Mouse (Mus musculus): Measurements from ENCODE around the gene Acsl3. TPM values are rescaled to one million over a fixed set of nuclear protein-coding genes. Genes with fewer than 3 reads are reported as not detected.

The Acsl3 gene
- total RNA-seq (2021) = 100 to 1,000 TPM; 113 to 125 TPM

GRCm38 (mm10) chr1:78657671-78658440 lies at the start of gene Acsl3, which contains the start of gene Utp14b:
Gene Acsl3 (plus strand): TSS chr1:78657825.
Gene Utp14b (plus strand): TSS chr1:78658038.
- peak; percentile 95 to 99 for DNase-seq (ENCODE audit: extremely low spot score in 1 of 2, low spot score in 2 of 2)
- intact Hi-C loops (cut with DNase I) = loop anchor here (5.0 kb wide), 2 partner anchors 66 to 121 kb away; no protein-coding TSS in a partner anchor

- DNase-seq (ENCODE audit: extremely low spot score in 1 of 2, low spot score in 2 of 2) = no peak
- intact Hi-C loops (cut with DNase I) = no loop called here
These were observed 48.3 kb upstream of the Acsl3 start for GRCm38 (mm10) chr1:78609134-78609907.

GRCm38 (mm10) chr1:78611039-78611438 lies 46.6 kb upstream of the Acsl3 start:
- DNase-seq (ENCODE audit: extremely low spot score in 1 of 2, low spot score in 2 of 2) = no peak
- intact Hi-C loops (cut with DNase I) = no loop called here

- intact Hi-C loops (cut with DNase I) = no loop called here
These were observed 44.7 kb upstream of the Acsl3 start for GRCm38 (mm10) chr1:78612959-78613358.

GRCm38 (mm10) chr1:78624352-78624751 lies 33.3 kb upstream of the Acsl3 start:
- DNase-seq (ENCODE audit: extremely low spot score in 1 of 2, low spot score in 2 of 2) = no peak
- intact Hi-C loops (cut with DNase I) = no loop called here

More at GRCm38 (mm10) chr1:78612959-78613358, 44.7 kb upstream of the Acsl3 start:
- no peak for DNase-seq (ENCODE audit: extremely low spot score in 1 of 2, low spot score in 2 of 2)

GRCm38 (mm10) chr1:78634486-78634885 lies 23.1 kb upstream of the Acsl3 start:
- intact Hi-C loops (cut with DNase I) = no loop called here
- no peak for DNase-seq (ENCODE audit: extremely low spot score in 1 of 2, low spot score in 2 of 2)

- DNase-seq (ENCODE audit: extremely low spot score in 1 of 2, low spot score in 2 of 2) = no peak
- intact Hi-C loops (cut with DNase I) = no loop called here
These were observed 16.8 kb upstream of the Acsl3 start for GRCm38 (mm10) chr1:78640871-78641270.

GRCm38 (mm10) chr1:78641791-78642190 lies 15.8 kb upstream of the Acsl3 start:
- intact Hi-C loops (cut with DNase I) = no loop called here

GRCm38 (mm10) chr1:78642197-78642596 lies 15.4 kb upstream of the Acsl3 start:
- no peak for DNase-seq (ENCODE audit: extremely low spot score in 1 of 2, low spot score in 2 of 2)
- intact Hi-C loops (cut with DNase I) = no loop called here

More at GRCm38 (mm10) chr1:78641791-78642190, 15.8 kb upstream of the Acsl3 start:
- DNase-seq (ENCODE audit: extremely low spot score in 1 of 2, low spot score in 2 of 2) = no peak

GRCm38 (mm10) chr1:78647317-78647885 lies 10.2 kb upstream of the Acsl3 start:
- intact Hi-C loops (cut with DNase I) = no loop called here
- DNase-seq (ENCODE audit: extremely low spot score in 1 of 2, low spot score in 2 of 2) = no peak

- intact Hi-C loops (cut with DNase I) = no loop called here
- no peak for DNase-seq (ENCODE audit: extremely low spot score in 1 of 2, low spot score in 2 of 2)
These were observed 8.2 kb upstream of the Acsl3 start for GRCm38 (mm10) chr1:78649269-78650061.

- intact Hi-C loops (cut with DNase I) = loop anchor here (5.0 kb wide), 2 partner anchors 64 to 119 kb away; no protein-coding TSS in a partner anchor
- no peak for DNase-seq (ENCODE audit: extremely low spot score in 1 of 2, low spot score in 2 of 2)
These were observed 1.2 kb upstream of the Acsl3 start for GRCm38 (mm10) chr1:78656472-78656871.

GRCm38 (mm10) chr1:78657021-78657629 lies 500 bp upstream of the Acsl3 start:
- intact Hi-C loops (cut with DNase I) = loop anchor here (5.0 kb wide), 2 partner anchors 65 to 120 kb away; no protein-coding TSS in a partner anchor
- DNase-seq (ENCODE audit: extremely low spot score in 1 of 2, low spot score in 2 of 2) = no peak

- DNase-seq (ENCODE audit: extremely low spot score in 1 of 2, low spot score in 2 of 2) = no peak
- intact Hi-C loops (cut with DNase I) = loop anchor here (5.0 kb wide), 2 partner anchors 66 to 121 kb away; no protein-coding TSS in a partner anchor
These were observed 1.0 kb downstream of the Acsl3 start for GRCm38 (mm10) chr1:78658441-78659269.

GRCm38 (mm10) chr1:78659270-78659823 lies 1.7 kb downstream of the Acsl3 start:
- intact Hi-C loops (cut with DNase I) = loop anchor here (5.0 kb wide), 2 partner anchors 67 to 122 kb away; no protein-coding TSS in a partner anchor
- DNase-seq (ENCODE audit: extremely low spot score in 1 of 2, low spot score in 2 of 2) = no peak

GRCm38 (mm10) chr1:78664326-78664725 lies 6.7 kb downstream of the Acsl3 start:
- intact Hi-C loops (cut with DNase I) = no loop called here
- DNase-seq (ENCODE audit: extremely low spot score in 1 of 2, low spot score in 2 of 2) = no peak

- intact Hi-C loops (cut with DNase I) = no loop called here
- no peak for DNase-seq (ENCODE audit: extremely low spot score in 1 of 2, low spot score in 2 of 2)
These were observed 8.4 kb downstream of the Acsl3 start for GRCm38 (mm10) chr1:78665954-78666499.

All from left cerebral cortex, postnatal 10 days (tissue).